Mouse (Mus musculus) layer of hippocampus, postnatal 25 days (tissue): ENCODE data around the gene Clmn. TPM values are rescaled to one million over a fixed set of nuclear protein-coding genes. Genes with fewer than 3 reads are reported as not detected.
A peak's percentile ranks its signal among the peaks of the same experiment; 100 is the strongest.

Experiments used
- DNase-seq, 2 experiments: peaks; one replicate each; pipeline ENCODE4 v3.0.0; 2022; ENCODE audit warnings: mixed read lengths in 2 of 2, low spot score in 1 of 2; ENCODE audit errors: extremely low spot score in 1 of 2
- total RNA-seq, 2 experiments: library from RNA; stranded (reverse); gene quantifications; 2 replicates each; pipeline ENCODE4 v1.2.3; 2021

Clmn gene
- total RNA-seq = 10 to 100 TPM; 81.0 to 83.2 TPM

GRCm38 (mm10) chr12:104864439-104865165, at the start of gene Clmn:
Gene Clmn (minus strand): TSS chr12:104865076.
- peak; percentile 50 to 59 for DNase-seq

DNA sequence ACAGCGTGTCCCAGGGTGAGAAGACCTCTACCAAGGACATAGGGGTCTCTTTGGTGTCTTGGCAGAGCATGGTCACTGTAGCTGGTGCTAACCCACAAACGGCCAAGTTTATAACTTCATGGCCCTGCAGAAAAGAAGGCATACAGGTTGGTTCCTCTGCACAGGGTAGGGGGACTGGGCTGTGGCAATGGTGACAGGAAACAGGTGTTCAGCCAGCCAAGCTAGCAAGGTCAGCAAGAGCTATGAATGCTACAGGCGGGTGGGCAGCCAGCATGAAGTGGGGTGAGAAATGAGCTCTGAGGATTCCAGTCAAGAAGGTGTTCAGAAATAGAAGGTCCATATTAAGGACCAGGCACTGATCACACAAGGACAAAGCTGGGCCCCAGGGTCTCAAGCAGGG, 48.1 kb upstream of the Clmn start:
- no peak for DNase-seq

GRCm38 (mm10) chr12:104912281-104912933, 47.5 kb upstream of the Clmn start:
- peak in 1 of 2 experiments; percentile 24 for DNase-seq

DNA sequence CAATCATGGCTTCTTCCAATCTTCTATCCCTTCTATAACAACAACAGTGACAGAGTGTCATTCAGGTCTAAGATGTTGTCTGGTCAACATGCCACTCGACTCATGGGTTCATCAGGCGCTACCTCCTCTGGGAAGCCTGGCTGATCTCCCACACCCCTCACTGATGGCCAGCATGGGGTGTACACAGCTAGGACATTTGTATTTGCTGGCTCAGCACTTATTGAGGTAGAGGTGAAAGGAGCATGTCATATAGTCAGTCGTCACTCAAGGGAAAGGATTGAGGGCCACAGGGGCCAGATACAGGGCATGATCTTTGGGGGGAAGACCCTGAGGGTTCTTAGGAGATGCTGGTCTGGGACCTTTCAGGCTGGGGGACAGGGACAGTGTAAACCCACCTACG, 44.9 kb upstream of the Clmn start:
- DNase-seq = no peak

DNA sequence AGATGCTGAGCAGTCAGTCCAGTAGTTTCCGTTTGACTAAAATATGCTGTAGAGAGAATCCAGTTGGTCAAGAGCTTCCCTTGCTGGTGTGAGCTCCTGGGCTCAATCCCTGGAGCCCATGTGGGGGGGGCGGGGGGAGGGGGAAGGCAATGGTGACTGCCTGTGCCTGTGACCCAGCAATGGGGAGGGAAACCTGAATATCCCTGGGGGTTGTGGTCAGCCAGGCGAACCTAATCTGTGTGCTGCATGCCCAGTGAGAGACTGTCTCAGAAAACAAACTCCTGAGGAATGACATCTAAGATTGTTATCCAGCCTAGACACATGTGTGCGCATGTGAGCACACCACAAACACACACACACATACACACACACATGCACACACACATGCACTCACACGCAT, 44.1 kb upstream of the Clmn start:
- DNase-seq = no peak

DNA sequence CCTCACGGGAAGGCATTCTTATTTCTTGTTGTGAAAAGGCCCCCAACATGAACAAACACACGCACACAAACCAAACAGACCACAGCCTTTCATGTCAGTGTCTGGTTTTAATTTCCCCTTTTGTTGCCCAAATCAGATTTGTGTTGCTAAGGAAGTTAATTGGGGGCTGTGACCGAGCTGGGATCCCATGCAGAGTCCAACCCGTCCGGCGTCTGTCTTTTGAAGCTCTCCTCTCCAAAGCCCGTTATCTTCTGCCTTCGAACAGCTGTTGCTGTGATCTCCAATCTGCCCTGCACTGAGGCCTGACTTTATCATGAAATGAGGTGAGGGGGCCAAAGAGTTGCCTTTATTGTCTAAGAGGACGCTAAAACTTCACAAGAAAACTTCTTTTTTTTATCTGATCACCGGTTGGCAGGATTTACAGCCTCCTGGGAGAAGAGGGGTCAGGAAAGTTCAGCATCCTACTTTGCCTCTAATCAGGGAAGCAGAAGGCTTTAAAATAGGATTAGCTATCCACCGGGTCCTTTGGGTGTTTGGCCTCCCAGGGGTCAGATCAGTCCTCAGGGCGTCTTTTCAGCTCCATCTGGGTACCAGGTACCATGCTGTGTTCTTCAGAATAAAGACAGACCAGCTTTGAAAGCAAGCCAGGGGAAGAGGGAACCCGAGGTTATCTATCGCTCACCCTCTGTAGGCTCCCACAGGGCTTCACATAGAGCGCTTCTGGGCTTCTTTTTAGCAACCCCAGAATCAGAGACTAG, 43.3 kb upstream of the Clmn start:
- no peak for DNase-seq

DNA sequence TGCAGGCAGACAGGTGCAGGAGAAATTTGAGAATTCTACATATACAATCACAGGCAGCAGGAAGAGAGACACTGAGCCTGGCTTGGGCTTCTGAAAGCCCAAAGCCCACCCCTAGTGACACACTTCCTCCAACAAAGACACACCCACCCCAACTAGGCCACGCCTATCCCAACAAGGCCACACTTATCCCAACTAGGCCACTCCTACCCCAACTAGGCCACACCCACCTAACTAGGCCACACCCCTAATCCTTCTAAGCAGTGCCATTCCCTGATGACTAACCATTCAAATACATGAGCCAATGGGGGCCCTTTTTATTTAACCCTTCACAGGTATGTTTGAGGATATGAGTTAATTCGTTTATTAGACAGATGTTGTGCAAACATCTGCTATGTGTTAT, 42.3 kb upstream of the Clmn start:
- no peak for DNase-seq

- no peak for DNase-seq
Observed at GRCm38 (mm10) chr12:104904138-104904537, 39.3 kb upstream of the Clmn start.

- DNase-seq = no peak
Observed at GRCm38 (mm10) chr12:104902392-104903053, 37.6 kb upstream of the Clmn start.

- no peak for DNase-seq
Observed at GRCm38 (mm10) chr12:104901320-104901719, 36.4 kb upstream of the Clmn start.

GRCm38 (mm10) chr12:104899835-104900234, 35.0 kb upstream of the Clmn start:
- DNase-seq = no peak

DNA sequence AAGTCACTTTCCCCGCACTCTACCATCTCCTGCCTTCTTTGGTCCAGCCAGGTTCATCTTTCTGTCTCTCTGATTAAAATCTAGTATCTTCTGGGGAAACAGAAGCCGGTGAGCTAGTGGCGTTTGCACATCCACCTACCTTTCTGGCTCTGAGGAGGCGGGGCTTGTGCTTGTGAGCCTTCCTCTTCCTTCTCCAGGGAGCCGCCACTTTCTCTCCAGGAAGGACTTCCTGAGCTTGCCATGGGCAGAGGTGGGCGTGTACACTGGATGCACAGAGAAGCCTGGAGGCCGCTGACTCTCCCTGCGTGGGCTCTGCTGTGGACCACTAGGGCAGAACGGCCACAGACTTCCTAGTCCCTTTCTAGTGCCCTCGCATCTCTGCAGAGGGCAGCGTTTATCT, 34.3 kb upstream of the Clmn start:
- no peak for DNase-seq

DNA sequence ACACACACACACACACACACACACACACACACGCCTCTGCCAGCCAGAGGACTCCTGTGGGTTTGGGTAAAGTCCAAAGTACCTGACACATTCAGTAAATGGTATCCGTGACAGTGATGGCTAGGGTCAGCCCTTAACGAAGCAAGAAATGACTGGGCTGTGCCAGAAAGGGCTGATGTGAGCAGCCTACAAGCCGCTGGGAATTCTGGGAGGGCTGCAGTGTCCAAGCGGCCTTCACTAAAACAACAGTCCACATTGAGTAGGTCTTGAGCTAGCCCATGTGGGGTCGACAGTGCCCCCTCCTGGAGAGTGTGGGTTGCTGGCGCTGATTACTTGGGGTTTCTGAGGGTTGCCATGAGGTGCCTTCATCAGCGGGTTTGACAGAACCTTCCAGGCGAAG, 33.8 kb upstream of the Clmn start:
- DNase-seq = no peak

- DNase-seq = no peak
Observed at GRCm38 (mm10) chr12:104897051-104897618, 32.3 kb upstream of the Clmn start.

- DNase-seq = no peak
Observed at GRCm38 (mm10) chr12:104896640-104897039, 31.8 kb upstream of the Clmn start.

DNA sequence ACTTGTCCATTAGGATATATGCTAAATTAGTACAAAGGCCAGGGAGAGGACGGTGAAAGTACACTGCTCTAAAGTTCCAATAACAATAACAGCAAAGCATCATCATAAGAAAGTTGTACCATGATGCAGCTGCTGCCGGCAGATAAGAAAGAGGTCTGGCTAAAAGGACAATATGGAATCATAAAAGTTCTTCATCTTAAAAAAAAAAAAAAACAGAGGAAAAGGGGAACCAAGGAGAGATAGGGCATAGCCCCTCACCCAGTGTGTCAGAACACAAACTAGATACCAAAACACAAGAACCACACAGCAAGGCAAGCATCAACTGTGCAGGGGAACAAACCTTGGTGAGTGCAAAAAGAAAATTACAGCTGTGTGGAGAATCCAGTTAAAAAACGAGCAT, 27.4 kb upstream of the Clmn start:
- DNase-seq = no peak

DNA sequence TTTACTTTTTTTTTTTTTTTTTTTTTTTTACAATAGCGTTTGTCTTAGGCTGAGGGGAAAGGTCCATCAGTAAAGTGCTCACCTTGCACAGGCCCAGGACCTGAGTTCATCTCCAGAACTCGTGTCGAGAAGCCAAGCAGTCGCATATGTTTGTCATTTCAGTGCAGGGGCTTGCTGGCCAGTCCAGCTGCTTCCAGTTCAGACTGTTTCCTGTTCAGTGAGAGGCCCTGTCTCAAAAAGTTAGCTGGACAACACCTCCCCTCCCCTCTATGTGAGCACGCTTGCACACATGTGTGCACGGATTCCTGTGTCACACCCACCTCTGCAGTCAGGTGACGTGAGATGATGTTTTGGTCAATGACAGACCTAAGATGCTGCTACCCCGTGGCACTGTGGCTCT, 25.2 kb upstream of the Clmn start:
- DNase-seq = no peak

DNA sequence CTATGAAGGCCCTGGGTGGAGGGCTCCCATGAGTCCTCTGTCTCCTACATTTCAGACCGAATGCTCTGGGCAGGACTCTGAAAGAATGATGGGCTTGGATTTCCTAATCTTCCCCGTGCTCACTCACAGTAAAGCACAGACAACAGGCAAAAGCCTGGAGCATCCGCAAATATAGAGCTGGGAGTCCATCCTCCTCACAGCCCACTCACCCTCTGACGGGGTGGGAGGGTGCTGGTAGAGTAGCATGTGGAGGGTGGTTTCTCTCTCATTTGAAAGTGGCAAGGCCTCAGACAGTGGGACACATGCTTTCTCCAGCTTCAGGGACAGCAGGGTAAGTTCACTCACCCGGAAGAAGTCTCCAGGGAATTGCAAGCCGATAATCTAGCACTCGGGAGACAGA, 21.2 kb upstream of the Clmn start:
- DNase-seq = no peak

- no peak for DNase-seq
Observed at GRCm38 (mm10) chr12:104882533-104882932, 17.7 kb upstream of the Clmn start.

DNA sequence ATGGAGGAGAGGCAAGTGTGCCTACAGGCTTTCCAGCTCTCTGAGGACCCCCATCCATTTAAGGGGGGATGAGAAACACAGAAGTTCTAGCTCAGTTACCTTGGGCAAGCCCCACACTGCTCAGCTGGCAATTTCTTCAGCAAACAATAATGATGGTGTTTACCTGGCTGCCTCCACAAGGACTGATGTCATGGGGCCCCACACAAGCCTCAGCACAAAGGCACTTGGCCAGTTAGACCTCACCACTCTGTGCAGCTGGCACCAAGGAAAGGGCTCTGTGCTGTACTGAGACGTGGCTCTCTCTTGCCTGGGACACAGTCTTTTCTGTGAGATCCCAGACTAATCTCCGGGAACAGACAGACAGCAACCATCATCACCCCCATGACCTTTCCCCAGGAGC, 17.2 kb upstream of the Clmn start:
- DNase-seq = no peak
